Mouse (Mus musculus): ENCODE data around the gene Rpap3.

The Rpap3 gene

GRCm38 (mm10) chr15:97649726-97650125, 55.9 kb downstream of the Rpap3 start:
- WGBS = 79% methylated on average over 4 of the region's 4 CpGs

DNA sequence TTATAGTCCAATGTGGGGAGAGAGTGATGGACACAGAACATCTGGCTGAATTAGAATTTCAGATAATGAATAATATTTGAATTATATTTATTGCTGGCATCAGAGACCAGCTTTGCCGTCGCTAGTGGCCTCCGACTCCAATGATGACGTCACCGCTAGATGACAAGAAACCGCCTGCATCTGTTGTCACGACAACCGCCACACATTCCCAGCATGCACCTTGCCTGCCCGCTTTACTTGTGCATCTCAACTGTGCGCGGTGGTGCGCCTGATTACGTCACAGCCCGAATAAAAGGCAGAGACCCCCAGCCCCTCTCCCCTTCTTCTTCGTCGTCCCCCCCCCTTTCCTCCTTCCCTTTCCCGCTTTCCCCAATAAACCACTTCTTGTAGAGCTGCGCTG, 57.4 kb downstream of the Rpap3 start:
- 82% methylated on average over 18 of the region's 18 CpGs for WGBS

DNA sequence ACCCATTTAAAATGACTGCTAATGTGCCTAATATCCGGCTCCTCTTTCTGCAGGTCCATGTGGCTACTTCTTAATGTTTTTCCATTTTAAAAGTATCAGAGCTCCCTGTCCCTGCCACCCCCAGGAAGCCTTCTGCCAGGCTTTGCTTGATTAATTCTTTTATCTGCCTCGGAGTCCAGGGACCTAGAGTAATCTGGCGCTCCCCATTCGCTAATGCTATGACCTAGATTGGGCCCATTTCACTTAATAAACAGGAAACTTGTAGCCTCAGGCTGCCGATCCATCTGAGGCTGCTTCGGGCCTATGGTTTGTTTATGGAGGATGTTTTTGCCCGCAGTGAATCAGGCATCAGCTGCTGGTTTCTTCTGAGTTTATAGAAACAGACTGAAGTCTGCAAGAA, 59.2 kb downstream of the Rpap3 start:
- 47% methylated on average over 7 of the region's 7 CpGs for WGBS

- WGBS = 93% methylated on average over 4 of the region's 4 CpGs
Measured at GRCm38 (mm10) chr15:97643986-97644385, 61.6 kb downstream of the Rpap3 start.
